In the genomic region with DNA sequence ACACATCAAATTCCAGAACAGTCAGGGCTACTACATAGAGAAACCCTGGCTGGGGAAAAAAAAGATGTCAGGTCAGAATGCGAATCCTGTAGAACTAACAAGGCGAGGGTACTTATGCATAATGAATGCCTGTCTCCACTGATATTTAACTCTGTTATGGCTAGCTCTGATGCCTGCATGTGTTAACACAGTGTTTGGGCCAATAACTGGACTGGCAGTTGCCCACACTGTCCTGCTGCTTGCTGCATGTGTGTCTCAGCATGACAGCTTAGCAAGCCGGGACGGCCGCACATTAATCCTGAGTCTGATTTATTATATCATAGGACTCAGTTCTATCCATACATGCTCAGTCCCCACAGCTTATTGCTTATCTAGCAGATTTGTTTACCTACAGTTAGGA, we compare ENCODE assay signal across 20 mouse cellular contexts. TPM values are rescaled to one million over a fixed set of nuclear protein-coding genes. Genes with fewer than 3 reads are reported as not detected.
DNase-seq lines count a peak whose midpoint lies in the region; TF ChIP-seq lines count a peak whose summit lies in the region.
"Had no signal": no experiment of that assay in that cellular context is flagged by ENCODE, and none has a peak within 500 bp of the region (broad histone marks: within the 10 kb centered on the region; RNA-seq: fewer than 3 reads in every experiment).

No protein-coding gene starts in this region.

- no peak overlapping the region for H3K4me3 ChIP-seq in cerebellum, adult 2 months (replicated peaks; ENCODE audit: insufficient read depth, low read depth, low read length)
- H3K4me3 ChIP-seq: embryonic facial prominence, embryonic 10.5 days; embryonic facial prominence, embryonic 12.5 days; forebrain, embryonic 13.5 days; forebrain, embryonic 15.5 days had no signal

- H3K27me3 ChIP-seq in cerebellum, adult 2 months (ENCODE audit: control insufficient read depth, insufficient read depth, low read length): no peaks in the 10 kb centered on the region
- H3K27me3 ChIP-seq: CH12.LX; embryonic facial prominence, embryonic 12.5 days; forebrain, embryonic 13.5 days; forebrain, embryonic 15.5 days; Patski had no signal

- intact Hi-C loops in left cerebral cortex, postnatal 4 days (cut with DNase I): no loop called here
- intact Hi-C loops in left cerebral cortex, postnatal 10 days (cut with DNase I): loop anchor here (5.0 kb wide), 1 partner anchor 34 kb away; no protein-coding TSS in a partner anchor

- no peak for TF ChIP-seq POLR2A in cerebellum, adult 2 months (IDR thresholded peaks at IDR 0.05; ENCODE audit: borderline replicate concordance, insufficient read depth, low read length)

- H3K27ac ChIP-seq in cerebellum, adult 2 months (ENCODE audit: insufficient read depth, low read length): no peak overlapping the region
- H3K27ac ChIP-seq: embryonic facial prominence, embryonic 10.5 days; embryonic facial prominence, embryonic 12.5 days; forebrain, embryonic 13.5 days; forebrain, embryonic 15.5 days had no signal

- WGBS in cerebellum, adult 2 months: 46% methylated on average over 5 of the region's 5 CpGs

- peaks cover 2% of the 10 kb centered on the region; the same call in 1 of the 2 replicates for H3K4me1 ChIP-seq in cerebellum, adult 2 months (ENCODE audit: control insufficient read depth, insufficient read depth, low read length)
- H3K4me1 ChIP-seq: embryonic facial prominence, embryonic 10.5 days; embryonic facial prominence, embryonic 12.5 days; forebrain, embryonic 13.5 days; forebrain, embryonic 15.5 days had no signal

- DNase-seq in cerebellum, postnatal 14 days: peak; percentile 20 to 35
- DNase-seq in cerebellum, adult 2 months: no peak
- DNase-seq in left cerebral cortex, postnatal 4 days: peak; percentile 7
- no peak for DNase-seq in left cerebral cortex, postnatal 10 days (ENCODE audit: extremely low spot score in 1 of 2, low spot score in 2 of 2)
- no peak for DNase-seq in layer of hippocampus, postnatal 25 days (ENCODE audit: extremely low spot score in 1 of 2, low spot score in 1 of 2)
- DNase-seq: adrenal gland, adult 8-10 months; adrenal gland, postnatal 14 days; adrenal gland, postnatal 36 days; B cell, adult 2 months; cerebellum, adult 11-12 months; cerebellum, adult 9-10 months; forebrain, postnatal 0 days had no signal

- no peak for TF ChIP-seq CTCF in cerebellum, adult 2 months (IDR thresholded peaks at IDR 0.05; ENCODE audit: borderline replicate concordance, insufficient read depth, low read depth, low read length)

RNA-seq across cellular contexts. Expression of a gene that starts 1.3 kb away (rescaled TPM):
- 0.10 TPM in 1 of 2 replicates, not detected in the other for polyA plus RNA-seq in cerebellum, adult 2 months (2012; rRNA removed)
- total RNA-seq in left cerebral cortex, postnatal 4 days (2021): not detected
- not detected for total RNA-seq in left cerebral cortex, postnatal 10 days (2021)
- not detected for total RNA-seq in layer of hippocampus, postnatal 25 days (2021)
- total RNA-seq: forebrain, postnatal 0 days; G1E had no signal
- polyA plus RNA-seq: embryonic facial prominence, embryonic 10.5 days; embryonic facial prominence, embryonic 12.5 days; forebrain, embryonic 11.5 days; forebrain, embryonic 13.5 days; forebrain, embryonic 15.5 days; forebrain, postnatal 0 days; G1E had no signal

RNA-seq across cellular contexts. Expression of a gene that starts 33.5 kb away (rescaled TPM):
- polyA plus RNA-seq in cerebellum, adult 2 months (2012; rRNA removed): 35.4 and 35.9 TPM in 2 replicates
- total RNA-seq in left cerebral cortex, postnatal 4 days (2021): 100 to 1,000 TPM; 126 TPM
- 100 to 1,000 TPM; 113 to 115 TPM for total RNA-seq in left cerebral cortex, postnatal 10 days (2021)
- 100 to 1,000 TPM; 113 to 118 TPM for total RNA-seq in layer of hippocampus, postnatal 25 days (2021)

RNA-seq across cellular contexts. Expression of a gene that starts 47.0 kb away (rescaled TPM):
- polyA plus RNA-seq in cerebellum, adult 2 months (2012; rRNA removed): 10.4 and 11.1 TPM in 2 replicates
- total RNA-seq in left cerebral cortex, postnatal 4 days (2021): 10 to 100 TPM; 15.3 to 17.4 TPM
- 10 to 100 TPM; 13.8 to 15.8 TPM for total RNA-seq in left cerebral cortex, postnatal 10 days (2021)
- 10 to 100 TPM; 23.1 to 24.8 TPM for total RNA-seq in layer of hippocampus, postnatal 25 days (2021)

Comparison
In these comparisons a context has a peak if more than half of its experiments do, and no peak if none do; other contexts are left out.
1. DNase-seq: peak in cerebellum, postnatal 14 days (2 of 2) and left cerebral cortex, postnatal 4 days (single experiment); none in cerebellum, adult 2 months (0 of 2), left cerebral cortex, postnatal 10 days (0 of 2) and layer of hippocampus, postnatal 25 days (0 of 2).